Mouse (Mus musculus) thymus, adult 18-20 months (tissue): ENCODE results near the gene Hic1.
"Not testable (repeated sequence)": the region's sequence is repeated elsewhere in the genome, so short reads cannot be mapped to it uniquely, and the experiment has no call there.

ENCODE experiments used
- DNase-seq, 2 experiments: peaks; one replicate each; pipeline ENCODE4 v3.0.0; 2022; ENCODE audit warnings: mixed read lengths in 2 of 2

Gene Hic1

GRCm38 (mm10) chr11:75192336-75193214, 23.3 kb upstream of the Hic1 start:
- DNase-seq, result peak; percentile 44 to 49

- DNase-seq, result no peak
These were observed 22.5 kb upstream of the Hic1 start for GRCm38 (mm10) chr11:75191841-75192240.

- DNase-seq, result no peak
These were observed 21.7 kb upstream of the Hic1 start, which contains the start of gene Dph1 for GRCm38 (mm10) chr11:75190905-75191441. Gene Dph1 (minus strand): TSS chr11:75191241.

GRCm38 (mm10) chr11:75190371-75190724, 21.0 kb upstream of the Hic1 start:
- DNase-seq, result peak; percentile 71 to 76

GRCm38 (mm10) chr11:75189713-75190370, 20.5 kb upstream of the Hic1 start:
- no peak for DNase-seq

- DNase-seq, result no peak
These were observed 15.7 kb upstream of the Hic1 start for GRCm38 (mm10) chr11:75184986-75185385.

- no peak for DNase-seq
These were observed 15.3 kb upstream of the Hic1 start for GRCm38 (mm10) chr11:75184573-75184972.

- no peak for DNase-seq
These were observed 14.7 kb upstream of the Hic1 start for GRCm38 (mm10) chr11:75183917-75184570.

- DNase-seq, result peak; percentile 89 to 93
These were observed 9.4 kb upstream of the Hic1 start, which contains the start of gene Ovca2 for GRCm38 (mm10) chr11:75178672-75179208. Gene Ovca2 (minus strand): TSS chr11:75178835.

GRCm38 (mm10) chr11:75178011-75178410, 8.7 kb upstream of the Hic1 start:
- no peak for DNase-seq

- DNase-seq, result not testable (repeated sequence)
These were observed 5.3 kb upstream of the Hic1 start for GRCm38 (mm10) chr11:75174574-75174973.

GRCm38 (mm10) chr11:75173799-75174165, 4.5 kb upstream of the Hic1 start:
- DNase-seq, result no peak

- peak; percentile 76 to 88 for DNase-seq
These were observed 3.9 kb upstream of the Hic1 start for GRCm38 (mm10) chr11:75173095-75173798.

GRCm38 (mm10) chr11:75172151-75173094, 3.1 kb upstream of the Hic1 start:
- DNase-seq, result peak in 1 of 2 experiments; percentile 47

- no peak for DNase-seq
These were observed 2.0 kb upstream of the Hic1 start for GRCm38 (mm10) chr11:75171186-75171865.

GRCm38 (mm10) chr11:75170136-75170751, 925 bp upstream of the Hic1 start:
- peak; percentile 71 to 79 for DNase-seq

GRCm38 (mm10) chr11:75168590-75169361, 543 bp downstream of the Hic1 start:
- peak; percentile 64 to 71 for DNase-seq

GRCm38 (mm10) chr11:75167643-75168589, 1.4 kb downstream of the Hic1 start:
- DNase-seq, result no peak
